26 mouse cellular contexts compared by ENCODE assay signal in the genomic region with DNA sequence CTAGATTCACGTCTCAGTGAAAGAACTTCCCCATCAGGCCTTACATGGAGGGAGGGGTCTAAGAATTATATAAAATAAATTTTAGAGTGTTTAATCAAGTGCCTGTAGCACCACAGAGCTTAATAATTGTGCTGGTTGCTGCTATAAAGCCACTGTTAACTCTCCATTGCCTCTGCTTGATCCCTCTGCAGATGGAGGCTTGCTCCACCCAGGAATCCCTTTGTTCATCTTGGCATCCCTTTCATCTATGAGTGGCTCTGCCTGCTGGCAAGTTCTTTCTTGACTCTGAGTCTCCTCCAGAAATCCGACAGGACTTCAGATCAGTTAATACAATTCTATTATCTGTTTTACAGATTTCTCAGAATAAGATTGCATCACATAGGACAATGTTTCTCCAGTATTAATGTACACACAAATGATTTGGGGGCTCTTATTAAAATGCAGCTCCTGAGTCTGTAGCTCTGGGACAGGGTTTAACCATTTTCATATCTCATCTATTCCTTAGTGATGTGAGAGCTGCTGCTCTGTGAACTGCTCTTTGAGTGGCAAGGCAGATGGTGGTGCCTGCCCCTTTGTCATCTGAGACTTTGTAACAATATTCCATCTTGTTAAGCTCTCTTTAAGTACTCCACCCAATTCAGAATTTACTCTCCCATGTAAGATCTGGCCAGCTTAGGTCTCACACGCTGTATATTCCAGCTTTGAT. TPM values are rescaled to one million over a fixed set of nuclear protein-coding genes. Genes with fewer than 3 reads are reported as not detected.
DNase-seq lines count a peak whose midpoint lies in the region; ATAC-seq lines count a peak whose summit lies in the region.
"Had no signal": no experiment of that assay in that cellular context is flagged by ENCODE, and none has a peak within 500 bp of the region (broad histone marks: within the 10 kb centered on the region; RNA-seq: fewer than 3 reads in every experiment).

No protein-coding gene starts in this region.

- H3K9me3 ChIP-seq in forebrain, embryonic 11.5 days (ENCODE audit: control insufficient read depth, low read length), result no peaks in the 10 kb centered on the region
- no peaks in the 10 kb centered on the region for H3K9me3 ChIP-seq in forebrain, embryonic 16.5 days (ENCODE audit: control insufficient read depth, low read length)
- H3K9me3 ChIP-seq in embryonic facial prominence, embryonic 11.5 days (replicated peaks; ENCODE audit: control insufficient read depth, low read length), result no peaks in the 10 kb centered on the region
- H3K9me3 ChIP-seq in midbrain, embryonic 14.5 days (ENCODE audit: control insufficient read depth, low read length), result no peaks in the 10 kb centered on the region
- H3K9me3 ChIP-seq: G1E; heart, embryonic 13.5 days; liver, embryonic 15.5 days had no signal

- ATAC-seq in forebrain, embryonic 11.5 days (replicated peaks; ENCODE audit: low FRiP score), result peak; percentile 73
- no peak for ATAC-seq in forebrain, embryonic 16.5 days
- peak; percentile 65; the same call in 1 of the 2 replicates for ATAC-seq in embryonic facial prominence, embryonic 11.5 days (replicated peaks; ENCODE audit: insufficient number of reproducible peaks, low FRiP score, low TSS enrichment, low read depth)
- peak; percentile 74 for ATAC-seq in midbrain, embryonic 14.5 days (ENCODE audit: low FRiP score, low TSS enrichment)
- ATAC-seq: lung, postnatal 0 days had no signal

- WGBS in forebrain, embryonic 11.5 days, result 41% methylated on average over 3 of the region's 3 CpGs
- 38% methylated on average over 3 of the region's 3 CpGs for WGBS in forebrain, embryonic 16.5 days
- 47% methylated on average over 3 of the region's 3 CpGs for WGBS in embryonic facial prominence, embryonic 11.5 days
- WGBS in midbrain, embryonic 14.5 days, result 21% methylated on average over 3 of the region's 3 CpGs

- no peak overlapping the region for H3K4me3 ChIP-seq in forebrain, embryonic 11.5 days (ENCODE audit: low read depth, low read length)
- H3K4me3 ChIP-seq in forebrain, embryonic 16.5 days (replicated peaks; ENCODE audit: low read length), result no peak overlapping the region
- no peak overlapping the region for H3K4me3 ChIP-seq in embryonic facial prominence, embryonic 11.5 days (ENCODE audit: low read depth, low read length)
- no peak overlapping the region for H3K4me3 ChIP-seq in midbrain, embryonic 14.5 days (replicated peaks; ENCODE audit: low read depth, low read length)
- H3K4me3 ChIP-seq: heart, embryonic 13.5 days; liver, embryonic 15.5 days had no signal

- no peaks in the 10 kb centered on the region for H3K27me3 ChIP-seq in forebrain, embryonic 11.5 days (ENCODE audit: control insufficient read depth, insufficient read depth, low read length)
- no peaks in the 10 kb centered on the region for H3K27me3 ChIP-seq in forebrain, embryonic 16.5 days (replicated peaks; ENCODE audit: control insufficient read depth, insufficient read depth, low read length)
- no peaks in the 10 kb centered on the region for H3K27me3 ChIP-seq in embryonic facial prominence, embryonic 11.5 days (ENCODE audit: control insufficient read depth, insufficient read depth, low read length)
- no peaks in the 10 kb centered on the region for H3K27me3 ChIP-seq in midbrain, embryonic 14.5 days (ENCODE audit: control insufficient read depth, insufficient read depth, low read length)
- H3K27me3 ChIP-seq: heart, embryonic 13.5 days; liver, embryonic 15.5 days had no signal

- DNase-seq in forebrain, embryonic 11.5 days (ENCODE audit: low spot score), result no peak
- peak; percentile 20 for DNase-seq in ZHBTc4 (ENCODE audit: low read depth, low spot score)
- peak; percentile 25 for DNase-seq in embryonic facial prominence, embryonic 11.5 days (ENCODE audit: low spot score)
- peak; percentile 59 for DNase-seq in midbrain, embryonic 14.5 days
- DNase-seq in spleen, adult 12 weeks (ENCODE audit: low spot score), result no peak
- DNase-seq in heart, adult 18-20 months, result no peak
- no peak for DNase-seq in urinary bladder, postnatal 36 days (ENCODE audit: low spot score in 2 of 2)
- DNase-seq: adrenal gland, postnatal 36 days; cerebellum, adult 2 months; heart, adult 11 months; kidney, adult 18-20 months; kidney, postnatal 10 days; spleen, adult 18-20 months; thymus, postnatal 25 days had no signal

- no peaks in the 10 kb centered on the region for H3K4me1 ChIP-seq in forebrain, embryonic 11.5 days (replicated peaks; ENCODE audit: control insufficient read depth, insufficient read depth, low read length)
- no peaks in the 10 kb centered on the region for H3K4me1 ChIP-seq in forebrain, embryonic 16.5 days (replicated peaks; ENCODE audit: control insufficient read depth, insufficient read depth, low read length)
- no peaks in the 10 kb centered on the region for H3K4me1 ChIP-seq in embryonic facial prominence, embryonic 11.5 days (ENCODE audit: control insufficient read depth, insufficient read depth, low read length)
- no peaks in the 10 kb centered on the region for H3K4me1 ChIP-seq in midbrain, embryonic 14.5 days (ENCODE audit: control insufficient read depth, insufficient read depth, low read length)
- H3K4me1 ChIP-seq: heart, embryonic 13.5 days; liver, embryonic 15.5 days had no signal

- H3K27ac ChIP-seq in forebrain, embryonic 11.5 days (ENCODE audit: low read depth, low read length), result no peak overlapping the region
- no peak overlapping the region for H3K27ac ChIP-seq in forebrain, embryonic 16.5 days (ENCODE audit: low read length)
- H3K27ac ChIP-seq in embryonic facial prominence, embryonic 11.5 days (replicated peaks; ENCODE audit: low read depth, low read length), result no peak overlapping the region
- H3K27ac ChIP-seq in midbrain, embryonic 14.5 days (replicated peaks; ENCODE audit: low read depth, low read length), result no peak overlapping the region
- H3K27ac ChIP-seq: heart, embryonic 13.5 days; liver, embryonic 15.5 days had no signal

- no peak overlapping the region for H3K4me2 ChIP-seq in forebrain, embryonic 11.5 days (ENCODE audit: low read depth, low read length, severe bottlenecking)
- no peak overlapping the region for H3K4me2 ChIP-seq in forebrain, embryonic 16.5 days (ENCODE audit: low read length)
- H3K4me2 ChIP-seq in embryonic facial prominence, embryonic 11.5 days (ENCODE audit: low read depth, low read length), result no peak overlapping the region
- no peak overlapping the region for H3K4me2 ChIP-seq in midbrain, embryonic 14.5 days (ENCODE audit: low read length)
- H3K4me2 ChIP-seq: heart, embryonic 13.5 days; liver, embryonic 15.5 days had no signal

- H3K36me3 ChIP-seq in forebrain, embryonic 11.5 days (ENCODE audit: control insufficient read depth, insufficient read depth, low read length), result no peaks in the 10 kb centered on the region
- no peaks in the 10 kb centered on the region for H3K36me3 ChIP-seq in forebrain, embryonic 16.5 days (ENCODE audit: control insufficient read depth, insufficient read depth)
- H3K36me3 ChIP-seq in embryonic facial prominence, embryonic 11.5 days (replicated peaks; ENCODE audit: control insufficient read depth, insufficient read depth, low read depth, low read length), result no peaks in the 10 kb centered on the region
- no peaks in the 10 kb centered on the region for H3K36me3 ChIP-seq in midbrain, embryonic 14.5 days (ENCODE audit: control insufficient read depth, insufficient read depth, low read length)
- H3K36me3 ChIP-seq: G1E; heart, embryonic 13.5 days; liver, embryonic 15.5 days had no signal

- no peak overlapping the region for H3K9ac ChIP-seq in forebrain, embryonic 11.5 days (ENCODE audit: low read length)
- H3K9ac ChIP-seq in forebrain, embryonic 16.5 days (replicated peaks; ENCODE audit: low read depth, low read length), result no peak overlapping the region
- H3K9ac ChIP-seq in embryonic facial prominence, embryonic 11.5 days (replicated peaks; ENCODE audit: low read length), result no peak overlapping the region
- no peak overlapping the region for H3K9ac ChIP-seq in midbrain, embryonic 14.5 days (replicated peaks; ENCODE audit: low read length)
- H3K9ac ChIP-seq: heart, embryonic 13.5 days; liver, embryonic 15.5 days had no signal

RNA-seq across cellular contexts. Expression of a gene that starts 47.3 kb away (rescaled TPM):
- not detected in 2 replicates for polyA plus RNA-seq in forebrain, embryonic 11.5 days (2014; fragmentation: Nextera tagmentation; extraction: Ambion mirVana)
- not detected in 2 replicates for polyA plus RNA-seq in forebrain, embryonic 16.5 days (2015; fragmentation: Nextera tagmentation; extraction: Ambion mirVana)
- polyA plus RNA-seq in embryonic facial prominence, embryonic 11.5 days (2014; fragmentation: Nextera tagmentation; extraction: Ambion mirVana), result 0.13 TPM in 1 of 2 replicates, not detected in the other
- polyA plus RNA-seq in midbrain, embryonic 14.5 days (2014; fragmentation: Nextera tagmentation; extraction: Ambion mirVana), result not detected in 2 replicates
- not detected for total RNA-seq in heart, adult 18-20 months (2021)
- total RNA-seq: adrenal gland, postnatal 36 days; gastrocnemius, adult 8-10 months; heart, postnatal 25 days; left cerebral cortex, postnatal 25 days; monocyte, adult 5-6 weeks had no signal
- polyA plus RNA-seq: G1E; heart, embryonic 13.5 days; limb, embryonic 14.5 days; liver, embryonic 15.5 days; lung, postnatal 0 days; neural tube, embryonic 11.5 days had no signal

RNA-seq across cellular contexts. Expression of a gene that starts 48.3 kb away (rescaled TPM):
- not detected in 2 replicates for polyA plus RNA-seq in forebrain, embryonic 11.5 days (2014; fragmentation: Nextera tagmentation; extraction: Ambion mirVana)
- not detected in 2 replicates for polyA plus RNA-seq in forebrain, embryonic 16.5 days (2015; fragmentation: Nextera tagmentation; extraction: Ambion mirVana)
- 0.13 TPM in 1 of 2 replicates, not detected in the other for polyA plus RNA-seq in embryonic facial prominence, embryonic 11.5 days (2014; fragmentation: Nextera tagmentation; extraction: Ambion mirVana)
- not detected in 2 replicates for polyA plus RNA-seq in midbrain, embryonic 14.5 days (2014; fragmentation: Nextera tagmentation; extraction: Ambion mirVana)
- not detected for total RNA-seq in heart, adult 18-20 months (2021)
- total RNA-seq: adrenal gland, postnatal 36 days; gastrocnemius, adult 8-10 months; heart, postnatal 25 days; layer of hippocampus, adult 18-20 months; left cerebral cortex, postnatal 25 days; monocyte, adult 5-6 weeks had no signal
- polyA plus RNA-seq: G1E; heart, embryonic 13.5 days; limb, embryonic 14.5 days; liver, embryonic 15.5 days; lung, postnatal 0 days; neural tube, embryonic 11.5 days had no signal

Comparison
In these comparisons a context has a peak if more than half of its experiments do, and no peak if none do; other contexts are left out.
1. DNase-seq: peak in ZHBTc4 (single experiment), embryonic facial prominence, embryonic 11.5 days (single experiment) and midbrain, embryonic 14.5 days (single experiment); none in forebrain, embryonic 11.5 days (single experiment), spleen, adult 12 weeks (single experiment), heart, adult 18-20 months (0 of 2) and urinary bladder, postnatal 36 days (0 of 2).